Mouse (Mus musculus): ENCODE results near the gene Cd47. TPM values are rescaled to one million over a fixed set of nuclear protein-coding genes. Genes with fewer than 3 reads are reported as not detected.

The Cd47 gene
- total RNA-seq, 2 experiments from 2014 or later: 23.3 to 28.9 TPM

- DNase-seq: no peak
Measured at GRCm38 (mm10) chr16:49950340-49950739, 150.0 kb downstream of the Cd47 start.

DNA sequence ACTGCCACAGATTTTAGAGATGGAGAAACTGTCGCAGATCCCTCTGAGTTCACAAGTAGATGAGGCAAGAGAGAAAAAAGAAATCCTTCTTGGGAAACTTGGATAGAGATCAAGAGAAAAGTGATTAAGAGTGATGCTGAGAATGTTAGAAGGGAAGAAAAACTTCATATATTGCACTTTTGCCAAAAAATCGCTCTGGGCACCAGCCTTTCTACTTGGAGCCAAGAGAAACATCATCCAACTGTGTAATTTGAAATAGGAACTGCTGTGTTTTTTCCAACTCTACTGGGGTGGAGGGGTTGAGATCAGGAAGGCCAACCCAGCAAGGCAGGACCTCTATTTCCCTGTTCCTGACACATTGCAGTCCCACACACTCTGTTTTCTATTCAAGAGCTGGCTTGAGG, 151.0 kb downstream of the Cd47 start:
- peak; percentile 48 for DNase-seq

GRCm38 (mm10) chr16:49951925-49952523, 151.7 kb downstream of the Cd47 start:
- DNase-seq: no peak

- no peak for DNase-seq
Measured at GRCm38 (mm10) chr16:49953817-49954216, 153.5 kb downstream of the Cd47 start.

- DNase-seq: no peak
Measured at GRCm38 (mm10) chr16:49954909-49955308, 154.6 kb downstream of the Cd47 start.

DNA sequence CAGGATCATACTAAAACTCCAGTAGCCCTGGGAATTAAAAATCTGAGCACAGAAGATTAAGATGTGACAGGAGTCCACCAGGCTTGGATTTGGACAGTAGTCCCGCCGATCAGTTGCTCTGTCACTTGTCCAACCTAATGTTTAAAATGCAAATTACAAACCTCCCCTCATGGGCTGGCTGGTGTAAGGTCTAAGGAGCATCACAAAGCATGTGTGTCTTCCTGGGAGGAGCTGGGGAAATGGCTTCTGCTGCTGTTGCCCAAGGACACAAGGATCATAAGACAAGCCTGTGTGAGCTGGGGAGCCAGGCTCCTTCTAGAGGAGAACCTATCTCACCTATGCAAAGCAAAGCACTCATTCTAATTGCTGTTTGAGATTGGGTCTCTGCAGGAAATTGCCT, 155.0 kb downstream of the Cd47 start:
- DNase-seq: no peak

GRCm38 (mm10) chr16:49955952-49956351, 155.6 kb downstream of the Cd47 start:
- no peak for DNase-seq

DNA sequence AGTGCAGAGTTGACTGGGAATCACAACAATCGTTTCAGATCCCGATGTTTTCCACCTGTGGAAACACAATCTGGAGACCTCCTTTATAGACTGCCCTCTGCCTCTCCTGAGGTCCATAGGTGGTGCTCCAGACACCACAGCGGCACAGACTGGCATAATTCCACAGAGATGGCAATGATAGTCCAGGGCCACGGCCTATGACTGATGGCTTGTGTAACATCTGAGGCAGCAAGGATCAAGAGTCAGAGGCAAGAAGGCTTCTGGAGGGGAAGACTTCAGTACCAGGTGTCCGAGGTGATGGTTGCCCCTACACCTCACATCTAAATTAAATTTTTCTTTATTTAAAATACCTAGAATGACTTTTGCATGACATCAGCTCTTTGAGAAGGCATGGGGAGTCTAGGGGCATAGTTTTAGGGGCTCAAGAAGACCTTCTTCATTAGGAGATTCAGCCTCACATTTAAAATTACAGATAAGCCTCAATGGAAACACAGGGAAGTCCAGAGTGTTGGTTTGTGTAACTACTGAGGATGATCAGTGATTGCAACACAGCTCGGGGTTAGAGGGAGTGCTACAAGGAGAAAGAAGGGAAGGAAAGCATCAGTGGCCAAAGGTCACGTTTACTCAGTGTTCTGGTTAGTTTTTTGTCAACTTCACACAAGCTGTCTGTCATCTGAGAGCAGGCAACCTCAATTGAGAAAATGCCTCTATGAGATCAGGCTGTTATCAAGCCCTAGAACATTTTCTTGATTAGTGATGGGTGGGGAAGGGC, 156.4 kb downstream of the Cd47 start:
- no peak for DNase-seq

GRCm38 (mm10) chr16:49958900-49959436, 158.6 kb downstream of the Cd47 start:
- no peak for DNase-seq

DNA sequence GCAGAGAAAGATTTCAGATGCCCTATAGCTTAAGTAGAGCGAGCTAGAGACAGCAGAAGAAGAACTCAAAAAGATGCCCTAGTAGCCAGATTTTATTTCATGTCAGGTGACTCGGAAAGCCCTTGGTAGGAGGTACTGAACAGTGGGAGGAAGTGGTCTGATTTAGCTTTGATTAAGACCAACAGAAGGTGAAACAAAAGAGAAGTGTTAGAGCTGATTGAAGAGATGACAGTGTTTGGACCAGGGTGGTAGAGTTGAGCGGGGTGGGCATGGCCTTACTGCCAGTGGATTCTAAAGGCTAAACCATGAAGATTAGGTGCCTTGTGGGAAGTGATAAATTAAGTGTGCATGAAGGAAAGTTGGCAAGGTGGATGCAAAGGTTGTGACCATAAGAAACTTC, 162.0 kb downstream of the Cd47 start:
- DNase-seq: no peak

- no peak for DNase-seq
Measured at GRCm38 (mm10) chr16:49964321-49964986, 164.1 kb downstream of the Cd47 start.

Other genes starting within 250 kb of the Cd47 start
- 1 to 10 TPM; 5.4 to 5.5 TPM for gene Ift57, start 101.3 kb upstream of the Cd47 start, total RNA-seq (2021)

Data from gastrocnemius, postnatal 25 days (tissue).